Mouse (Mus musculus): ENCODE measurements around the gene Snapc1. TPM values are rescaled to one million over a fixed set of nuclear protein-coding genes. Genes with fewer than 3 reads are reported as not detected.

Snapc1 gene
- polyA plus RNA-seq, 1 experiment from 2014 or later: 8.9 TPM

- TF ChIP-seq EP300 (optimal IDR thresholded peaks at IDR 0.05): no peak
- no peak for TF ChIP-seq CTCF (IDR thresholded peaks at IDR 0.05; ENCODE audit: low read depth)
- WGBS: 2% methylated on average over 65 of the region's 67 CpGs
- Histone ChIP-seq H3K4me3 (ENCODE audit: low read depth, low read length) (peak within 1 kb of the TSS; percentile 45), H3K27ac (replicated peaks) (no peak within 1 kb of the TSS), H3K9ac (ENCODE audit: low read length) (peak within 1 kb of the TSS; percentile 48), H3K36me3 (ENCODE audit: control insufficient read depth, insufficient read depth, low read length) (no peaks in the 10 kb centered on the region), H3K4me2 (replicated peaks; ENCODE audit: low read depth) (peak within 1 kb of the TSS; percentile 75), H3K27me3 (ENCODE audit: control insufficient read depth, insufficient read depth, low read length) (no peaks in the 10 kb centered on the region), H3K9me3 (ENCODE audit: control insufficient read depth, low read length) (no peaks in the 10 kb centered on the region), H3K4me1 (replicated peaks; ENCODE audit: control insufficient read depth, insufficient read depth) (no peaks in the 10 kb centered on the region)
- DNase-seq (ENCODE audit: low spot score) (no peak), ATAC-seq (ENCODE audit: low FRiP score, low TSS enrichment) (no peak)
Observed at GRCm38 (mm10) chr12:73997297-73998127, 33.2 kb downstream of the Snapc1 start, which contains the start of gene Syt16. Gene Syt16 (plus strand): TSS chr12:73997661.

GRCm38 (mm10) chr12:73998128-73998456 lies 33.8 kb downstream of the Snapc1 start:
- TF ChIP-seq EP300 (optimal IDR thresholded peaks at IDR 0.05) (no peak), CTCF (IDR thresholded peaks at IDR 0.05; ENCODE audit: low read depth) (no peak)
- 39% methylated on average over 5 of the region's 5 CpGs for WGBS
- Histone ChIP-seq H3K4me2 (replicated peaks; ENCODE audit: low read depth) (peak overlapping the region; percentile 75), H3K9me3 (ENCODE audit: control insufficient read depth, low read length) (no peaks in the 10 kb centered on the region), H3K27ac (replicated peaks) (no peak overlapping the region), H3K4me1 (replicated peaks; ENCODE audit: control insufficient read depth, insufficient read depth) (no peaks in the 10 kb centered on the region), H3K27me3 (ENCODE audit: control insufficient read depth, insufficient read depth, low read length) (no peaks in the 10 kb centered on the region), H3K36me3 (ENCODE audit: control insufficient read depth, insufficient read depth, low read length) (no peaks in the 10 kb centered on the region), H3K4me3 (ENCODE audit: low read depth, low read length) (peak overlapping the region; percentile 45), H3K9ac (ENCODE audit: low read length) (peak overlapping the region; percentile 48; the same call in 1 of the 2 replicates)
- DNase-seq (ENCODE audit: low spot score): no peak
- ATAC-seq (ENCODE audit: low FRiP score, low TSS enrichment): no peak

GRCm38 (mm10) chr12:74002449-74002848 lies 38.2 kb downstream of the Snapc1 start:
- Histone ChIP-seq H3K9me3 (ENCODE audit: control insufficient read depth, low read length) (no peaks in the 10 kb centered on the region), H3K4me2 (replicated peaks; ENCODE audit: low read depth) (no peak overlapping the region), H3K4me1 (replicated peaks; ENCODE audit: control insufficient read depth, insufficient read depth) (no peaks in the 10 kb centered on the region), H3K36me3 (ENCODE audit: control insufficient read depth, insufficient read depth, low read length) (no peaks in the 10 kb centered on the region), H3K4me3 (ENCODE audit: low read depth, low read length) (no peak overlapping the region), H3K27me3 (ENCODE audit: control insufficient read depth, insufficient read depth, low read length) (no peaks in the 10 kb centered on the region), H3K27ac (replicated peaks) (no peak overlapping the region), H3K9ac (ENCODE audit: low read length) (no peak overlapping the region)
- DNase-seq (ENCODE audit: low spot score) (no peak), ATAC-seq (ENCODE audit: low FRiP score, low TSS enrichment) (no peak)
- no peak for TF ChIP-seq CTCF (IDR thresholded peaks at IDR 0.05; ENCODE audit: low read depth)
- no peak for TF ChIP-seq EP300 (optimal IDR thresholded peaks at IDR 0.05)
- WGBS: 89% methylated on average over 9 of the region's 9 CpGs

GRCm38 (mm10) chr12:74009448-74009911 lies 45.2 kb downstream of the Snapc1 start:
- Histone ChIP-seq H3K4me1 (replicated peaks; ENCODE audit: control insufficient read depth, insufficient read depth) (no peaks in the 10 kb centered on the region), H3K36me3 (ENCODE audit: control insufficient read depth, insufficient read depth, low read length) (no peaks in the 10 kb centered on the region), H3K4me2 (replicated peaks; ENCODE audit: low read depth) (no peak overlapping the region), H3K4me3 (ENCODE audit: low read depth, low read length) (no peak overlapping the region), H3K9ac (ENCODE audit: low read length) (no peak overlapping the region), H3K27me3 (ENCODE audit: control insufficient read depth, insufficient read depth, low read length) (no peaks in the 10 kb centered on the region), H3K27ac (replicated peaks) (no peak overlapping the region), H3K9me3 (ENCODE audit: control insufficient read depth, low read length) (no peaks in the 10 kb centered on the region)
- no peak for TF ChIP-seq EP300 (optimal IDR thresholded peaks at IDR 0.05)
- peak; percentile 88 for TF ChIP-seq CTCF (IDR thresholded peaks at IDR 0.05; ENCODE audit: low read depth)
- 20% methylated on average over 8 of the region's 8 CpGs for WGBS
- peak; percentile 50 for DNase-seq (ENCODE audit: low spot score)
- peak; percentile 53 for ATAC-seq (ENCODE audit: low FRiP score, low TSS enrichment)

- peak; percentile 83 for DNase-seq (ENCODE audit: low spot score)
- Histone ChIP-seq H3K27me3 (ENCODE audit: control insufficient read depth, insufficient read depth, low read length) (no peaks in the 10 kb centered on the region), H3K27ac (replicated peaks) (no peak overlapping the region), H3K9ac (ENCODE audit: low read length) (no peak overlapping the region), H3K4me2 (replicated peaks; ENCODE audit: low read depth) (peak overlapping the region; percentile 39; the same call in 1 of the 2 replicates), H3K4me1 (replicated peaks; ENCODE audit: control insufficient read depth, insufficient read depth) (no peaks in the 10 kb centered on the region), H3K4me3 (ENCODE audit: low read depth, low read length) (no peak overlapping the region), H3K9me3 (ENCODE audit: control insufficient read depth, low read length) (no peaks in the 10 kb centered on the region), H3K36me3 (ENCODE audit: control insufficient read depth, insufficient read depth, low read length) (no peaks in the 10 kb centered on the region)
- ATAC-seq (ENCODE audit: low FRiP score, low TSS enrichment): 0 out of 2 replicates have a peak, but pooled peaks have one; percentile 65
- 1% methylated on average over 6 of the region's 6 CpGs for WGBS
- TF ChIP-seq EP300 (optimal IDR thresholded peaks at IDR 0.05) (no peak), CTCF (IDR thresholded peaks at IDR 0.05; ENCODE audit: low read depth) (peak; percentile 98)
Observed at GRCm38 (mm10) chr12:74013739-74014138, 49.5 kb downstream of the Snapc1 start.

- TF ChIP-seq CTCF (IDR thresholded peaks at IDR 0.05; ENCODE audit: low read depth): peak; percentile 60
- no peak for TF ChIP-seq EP300 (optimal IDR thresholded peaks at IDR 0.05)
- DNase-seq (ENCODE audit: low spot score): no peak
Observed at GRCm38 (mm10) chr12:74014739-74015270, 50.5 kb downstream of the Snapc1 start.

More at GRCm38 (mm10) chr12:74014739-74015270, 50.5 kb downstream of the Snapc1 start:
- H3K36me3 ChIP-seq (ENCODE audit: control insufficient read depth, insufficient read depth, low read length): no peaks in the 10 kb centered on the region
- no peak overlapping the region for H3K27ac ChIP-seq (replicated peaks)
- no peaks in the 10 kb centered on the region for H3K4me1 ChIP-seq (replicated peaks; ENCODE audit: control insufficient read depth, insufficient read depth)
- ATAC-seq (ENCODE audit: low FRiP score, low TSS enrichment): no peak
- no peak overlapping the region for H3K4me3 ChIP-seq (ENCODE audit: low read depth, low read length)
- WGBS: 58% methylated on average over 7 of the region's 7 CpGs
- H3K27me3 ChIP-seq (ENCODE audit: control insufficient read depth, insufficient read depth, low read length): no peaks in the 10 kb centered on the region
- H3K4me2 ChIP-seq (replicated peaks; ENCODE audit: low read depth): no peak overlapping the region
- H3K9ac ChIP-seq (ENCODE audit: low read length): no peak overlapping the region
- no peaks in the 10 kb centered on the region for H3K9me3 ChIP-seq (ENCODE audit: control insufficient read depth, low read length)
